Mouse (Mus musculus): ENCODE data around the gene D2hgdh. TPM values are rescaled to one million over a fixed set of nuclear protein-coding genes. Genes with fewer than 3 reads are reported as not detected.

The D2hgdh gene
- polyA plus RNA-seq, 1 experiment from 2014 or later, result 12.5 TPM

DNA sequence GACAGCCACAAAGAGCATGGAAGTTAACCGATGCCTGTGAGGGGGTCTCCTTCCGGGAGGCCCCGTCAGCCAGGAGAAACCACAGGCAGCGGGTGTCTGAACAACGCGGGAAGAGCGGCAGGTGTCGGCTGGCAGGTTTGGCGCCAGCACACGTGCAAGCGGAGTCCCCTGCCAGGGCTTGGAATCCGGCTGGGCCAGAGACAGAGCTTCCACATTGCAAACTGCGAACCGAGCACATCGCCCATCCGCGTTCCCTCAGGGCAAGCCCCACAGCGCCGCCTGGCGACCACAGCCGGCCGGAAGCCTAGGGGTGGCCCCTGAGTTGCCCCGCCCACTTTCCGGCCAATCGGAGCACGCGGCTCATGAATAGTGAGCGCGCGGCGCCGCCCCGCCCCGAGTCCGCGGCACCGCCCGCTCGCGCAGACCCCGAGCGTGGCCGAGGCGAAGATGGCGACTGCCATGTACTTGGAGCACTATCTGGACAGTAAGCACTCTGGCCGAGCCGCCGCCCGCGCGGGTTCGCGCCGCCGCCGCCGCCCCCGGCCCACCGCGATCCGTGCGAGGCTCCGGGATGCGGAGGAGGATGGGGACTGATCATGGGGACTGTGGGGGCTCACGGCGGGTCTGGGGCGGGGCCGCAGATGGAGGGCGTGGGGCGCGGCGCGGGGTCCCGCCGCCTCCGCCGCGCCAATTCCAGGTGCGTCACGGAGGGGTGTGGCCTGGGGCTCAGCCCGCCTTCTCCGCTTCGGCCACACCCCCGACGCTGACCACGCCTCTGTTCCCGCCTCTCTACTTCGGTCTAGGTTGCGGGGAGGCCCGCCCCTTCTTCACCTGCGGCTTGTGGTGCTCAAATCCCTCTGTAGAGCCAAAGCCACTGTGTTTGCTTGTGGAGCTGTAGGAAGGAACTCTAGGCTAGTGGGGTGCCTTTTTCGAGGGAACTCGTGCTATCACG lies 20.9 kb upstream of the D2hgdh start, which contains the start of gene Ing5:
Ing5 (plus strand) TSS at position 410 of the 952 bp plus-strand sequence.
- Histone ChIP-seq H3K4me1 (replicated peaks; ENCODE audit: control insufficient read depth, insufficient read depth, low read length) (peaks cover 12% of the 10 kb centered on the region), H3K27ac (ENCODE audit: low read depth, low read length) (peak within 1 kb of the TSS; percentile 94), H3K4me3 (ENCODE audit: low read depth, low read length) (peak within 1 kb of the TSS; percentile 74), H3K36me3 (ENCODE audit: control insufficient read depth, insufficient read depth, low read length) (peaks cover 5% of the 10 kb centered on the region), H3K9me3 (ENCODE audit: control insufficient read depth, low read length) (no peaks in the 10 kb centered on the region), H3K4me2 (ENCODE audit: low read depth, low read length, severe bottlenecking) (peak within 1 kb of the TSS; percentile 65), H3K27me3 (ENCODE audit: control insufficient read depth, insufficient read depth, low read length) (no peaks in the 10 kb centered on the region), H3K9ac (ENCODE audit: low read length) (peak within 1 kb of the TSS; percentile 86)
- WGBS, result under 1% methylated on average over 73 of the region's 94 CpGs
- peak; percentile 100 for DNase-seq (ENCODE audit: low spot score)
- peak; percentile 92 for ATAC-seq (replicated peaks; ENCODE audit: low FRiP score)

DNA sequence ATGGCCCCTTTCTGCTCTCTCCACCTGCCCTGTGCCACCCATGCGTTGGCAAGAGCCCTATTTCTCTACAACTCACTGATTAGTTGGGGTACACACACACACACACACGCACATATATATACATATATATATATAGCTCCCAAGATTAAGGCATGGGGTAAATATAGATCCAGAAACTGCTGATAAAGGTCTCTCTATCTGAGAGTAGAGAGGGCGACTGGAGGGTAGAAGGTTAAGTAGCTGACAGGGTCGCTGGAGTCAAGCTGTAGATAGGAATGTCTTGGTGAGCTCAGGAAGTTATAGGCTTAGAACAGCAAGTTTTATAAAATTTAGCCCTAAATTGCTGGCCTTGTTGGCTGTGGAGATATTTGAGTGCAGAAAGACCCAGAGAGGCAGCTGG lies 19.9 kb upstream of the D2hgdh start:
- H3K4me3 ChIP-seq (ENCODE audit: low read depth, low read length), result peak overlapping the region; percentile 74
- no peaks in the 10 kb centered on the region for H3K9me3 ChIP-seq (ENCODE audit: control insufficient read depth, low read length)
- H3K4me1 ChIP-seq (replicated peaks; ENCODE audit: control insufficient read depth, insufficient read depth, low read length), result peaks cover 12% of the 10 kb centered on the region
- ATAC-seq (replicated peaks; ENCODE audit: low FRiP score) (no peak), DNase-seq (ENCODE audit: low spot score) (no peak)
- 82% methylated on average over 4 of the region's 4 CpGs for WGBS
- peaks cover 6% of the 10 kb centered on the region for H3K36me3 ChIP-seq (ENCODE audit: control insufficient read depth, insufficient read depth, low read length)
- H3K9ac ChIP-seq (ENCODE audit: low read length), result no peak overlapping the region
- H3K27me3 ChIP-seq (ENCODE audit: control insufficient read depth, insufficient read depth, low read length), result no peaks in the 10 kb centered on the region
- no peak overlapping the region for H3K27ac ChIP-seq (ENCODE audit: low read depth, low read length)
- H3K4me2 ChIP-seq (ENCODE audit: low read depth, low read length, severe bottlenecking), result peak overlapping the region; percentile 65

DNA sequence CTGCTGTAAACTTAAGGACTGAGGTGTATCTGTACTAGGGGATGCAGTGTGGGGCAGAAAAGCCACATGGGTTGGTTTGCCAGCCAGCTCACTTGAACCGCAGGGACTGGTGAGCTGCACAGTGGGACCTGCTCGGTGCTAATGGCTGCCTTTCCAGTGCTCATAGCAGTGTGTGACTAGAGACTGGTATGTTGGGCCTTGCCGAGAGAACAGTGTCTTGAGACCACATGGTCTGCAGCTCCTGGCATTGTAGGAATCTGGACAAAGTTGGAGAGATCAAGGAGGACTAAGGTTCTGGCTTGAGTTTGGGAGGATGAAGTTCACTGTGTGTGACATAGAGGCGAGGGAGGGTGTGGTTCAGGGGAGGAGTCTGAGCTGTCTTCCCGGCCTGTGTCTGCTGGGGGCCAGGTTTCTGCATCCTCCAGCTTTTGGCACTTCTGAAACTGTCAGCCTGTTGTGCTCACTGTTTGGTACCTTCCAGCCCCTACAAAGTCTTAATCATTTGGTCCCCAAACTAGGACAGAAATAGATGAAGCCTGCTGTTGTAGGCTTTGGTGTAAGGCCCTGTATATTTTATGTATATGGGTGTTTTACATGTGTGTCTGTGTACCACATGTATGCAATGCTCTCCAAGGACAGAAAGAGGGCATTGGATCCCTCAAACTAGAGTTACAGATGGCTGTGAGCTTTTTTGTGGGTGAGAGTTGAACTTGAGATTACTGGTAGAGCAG lies 19.3 kb upstream of the D2hgdh start:
- WGBS, result 78% methylated on average over 5 of the region's 5 CpGs
- no peak for DNase-seq (ENCODE audit: low spot score)
- no peak overlapping the region for H3K4me2 ChIP-seq (ENCODE audit: low read depth, low read length, severe bottlenecking)
- H3K36me3 ChIP-seq (ENCODE audit: control insufficient read depth, insufficient read depth, low read length), result peaks cover 6% of the 10 kb centered on the region
- no peak for ATAC-seq (replicated peaks; ENCODE audit: low FRiP score)
- H3K4me1 ChIP-seq (replicated peaks; ENCODE audit: control insufficient read depth, insufficient read depth, low read length), result peaks cover 12% of the 10 kb centered on the region
- H3K9ac ChIP-seq (ENCODE audit: low read length), result no peak overlapping the region
- no peak overlapping the region for H3K4me3 ChIP-seq (ENCODE audit: low read depth, low read length)
- H3K27ac ChIP-seq (ENCODE audit: low read depth, low read length), result no peak overlapping the region
- no peaks in the 10 kb centered on the region for H3K27me3 ChIP-seq (ENCODE audit: control insufficient read depth, insufficient read depth, low read length)
- H3K9me3 ChIP-seq (ENCODE audit: control insufficient read depth, low read length), result no peaks in the 10 kb centered on the region

DNA sequence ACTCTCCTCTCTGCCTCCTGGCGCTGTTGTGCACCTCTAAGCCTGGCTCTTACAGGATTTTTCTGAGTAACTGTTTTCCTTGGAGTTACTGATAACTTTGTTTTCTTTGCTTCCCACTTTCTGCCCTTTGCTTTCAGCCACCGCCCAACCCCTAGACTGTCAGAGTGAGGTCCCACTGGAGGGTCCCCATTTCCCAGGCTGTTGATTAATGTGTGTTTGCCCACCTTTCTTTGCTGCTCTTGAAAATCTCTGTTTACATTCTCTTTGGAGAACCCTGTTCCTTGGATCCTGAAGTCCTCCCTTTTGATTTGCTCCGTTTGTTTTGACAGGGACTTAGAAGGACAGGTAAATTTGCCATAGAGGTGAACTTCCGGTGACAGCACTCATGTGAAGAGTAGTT lies 15.8 kb upstream of the D2hgdh start:
- Histone ChIP-seq H3K27ac (ENCODE audit: low read depth, low read length) (no peak overlapping the region), H3K27me3 (ENCODE audit: control insufficient read depth, insufficient read depth, low read length) (no peaks in the 10 kb centered on the region), H3K36me3 (ENCODE audit: control insufficient read depth, insufficient read depth, low read length) (peaks cover 10% of the 10 kb centered on the region), H3K9ac (ENCODE audit: low read length) (no peak overlapping the region), H3K4me1 (replicated peaks; ENCODE audit: control insufficient read depth, insufficient read depth, low read length) (peaks cover 6% of the 10 kb centered on the region), H3K4me3 (ENCODE audit: low read depth, low read length) (no peak overlapping the region), H3K9me3 (ENCODE audit: control insufficient read depth, low read length) (no peaks in the 10 kb centered on the region), H3K4me2 (ENCODE audit: low read depth, low read length, severe bottlenecking) (no peak overlapping the region)
- ATAC-seq (replicated peaks; ENCODE audit: low FRiP score) (no peak), DNase-seq (ENCODE audit: low spot score) (no peak)
- WGBS, result 97% methylated on average over 4 of the region's 4 CpGs

DNA sequence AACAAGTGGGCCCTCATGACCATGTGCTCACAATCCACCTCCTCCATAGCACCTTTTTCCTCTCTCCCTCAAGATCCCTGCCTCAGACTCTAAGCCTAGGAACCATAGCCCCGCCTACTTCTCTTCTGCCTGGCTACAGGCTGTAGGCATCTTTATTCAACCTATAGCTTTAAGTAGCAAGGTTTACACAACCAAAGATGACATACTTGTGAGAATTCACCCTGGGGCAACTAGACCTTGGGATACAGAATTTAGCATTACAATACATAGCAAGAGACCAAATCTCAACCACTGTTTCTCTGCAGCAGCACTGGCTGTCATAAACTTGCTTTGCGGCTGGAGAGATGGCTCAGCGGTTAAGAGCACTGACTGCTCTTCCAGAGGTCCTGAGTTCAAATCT lies 14.7 kb upstream of the D2hgdh start:
- Histone ChIP-seq H3K27me3 (ENCODE audit: control insufficient read depth, insufficient read depth, low read length) (no peaks in the 10 kb centered on the region), H3K4me2 (ENCODE audit: low read depth, low read length, severe bottlenecking) (no peak overlapping the region), H3K27ac (ENCODE audit: low read depth, low read length) (no peak overlapping the region), H3K4me1 (replicated peaks; ENCODE audit: control insufficient read depth, insufficient read depth, low read length) (peaks cover 2% of the 10 kb centered on the region; the same call in 1 of the 2 replicates), H3K4me3 (ENCODE audit: low read depth, low read length) (no peak overlapping the region), H3K9me3 (ENCODE audit: control insufficient read depth, low read length) (no peaks in the 10 kb centered on the region), H3K9ac (ENCODE audit: low read length) (no peak overlapping the region), H3K36me3 (ENCODE audit: control insufficient read depth, insufficient read depth, low read length) (peaks cover 10% of the 10 kb centered on the region)
- no peak for DNase-seq (ENCODE audit: low spot score)
- WGBS, result 98% methylated on average over 3 of the region's 3 CpGs
- no peak for ATAC-seq (replicated peaks; ENCODE audit: low FRiP score)

DNA sequence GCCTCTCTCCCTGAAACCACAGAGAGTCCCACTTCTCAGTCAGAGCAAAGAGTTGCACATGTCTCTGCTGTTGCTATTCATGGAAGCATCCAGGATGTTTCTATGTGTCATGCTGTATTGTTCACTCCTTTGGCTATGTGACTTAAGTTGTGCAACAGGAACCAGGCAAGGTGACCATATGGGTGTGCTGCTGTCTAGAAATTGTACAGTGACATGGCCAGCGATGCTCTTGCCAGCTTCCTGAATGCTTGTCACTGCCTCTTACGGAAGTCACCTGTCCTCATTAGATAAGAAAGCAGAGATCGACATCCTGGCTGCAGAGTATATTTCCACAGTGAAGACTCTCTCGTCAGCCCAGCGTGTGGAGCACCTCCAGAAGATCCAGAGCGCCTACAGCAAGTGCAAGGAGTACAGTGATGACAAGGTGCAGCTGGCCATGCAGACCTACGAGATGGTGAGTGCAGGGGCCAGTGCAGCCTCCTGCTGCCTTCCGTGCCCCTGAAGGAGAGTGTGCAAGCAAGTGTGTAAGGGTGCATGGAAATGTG lies 13.1 kb upstream of the D2hgdh start:
- ATAC-seq (replicated peaks; ENCODE audit: low FRiP score), result no peak
- no peak for DNase-seq (ENCODE audit: low spot score)
- Histone ChIP-seq H3K4me2 (ENCODE audit: low read depth, low read length, severe bottlenecking) (no peak overlapping the region), H3K36me3 (ENCODE audit: control insufficient read depth, insufficient read depth, low read length) (peaks cover 13% of the 10 kb centered on the region), H3K4me1 (replicated peaks; ENCODE audit: control insufficient read depth, insufficient read depth, low read length) (no peaks in the 10 kb centered on the region), H3K9ac (ENCODE audit: low read length) (no peak overlapping the region), H3K9me3 (ENCODE audit: control insufficient read depth, low read length) (no peaks in the 10 kb centered on the region), H3K27ac (ENCODE audit: low read depth, low read length) (no peak overlapping the region), H3K27me3 (ENCODE audit: control insufficient read depth, insufficient read depth, low read length) (no peaks in the 10 kb centered on the region), H3K4me3 (ENCODE audit: low read depth, low read length) (no peak overlapping the region)
- 92% methylated on average over 8 of the region's 8 CpGs for WGBS

- H3K36me3 ChIP-seq (ENCODE audit: control insufficient read depth, insufficient read depth, low read length), result peaks cover 19% of the 10 kb centered on the region
- DNase-seq (ENCODE audit: low spot score) (no peak), ATAC-seq (replicated peaks; ENCODE audit: low FRiP score) (no peak)
- H3K4me3 ChIP-seq (ENCODE audit: low read depth, low read length), result no peak overlapping the region
- no peak overlapping the region for H3K27ac ChIP-seq (ENCODE audit: low read depth, low read length)
- no peaks in the 10 kb centered on the region for H3K27me3 ChIP-seq (ENCODE audit: control insufficient read depth, insufficient read depth, low read length)
- H3K9me3 ChIP-seq (ENCODE audit: control insufficient read depth, low read length), result no peaks in the 10 kb centered on the region
- H3K9ac ChIP-seq (ENCODE audit: low read length), result no peak overlapping the region
- WGBS, result 96% methylated on average over 8 of the region's 8 CpGs
- H3K4me2 ChIP-seq (ENCODE audit: low read depth, low read length, severe bottlenecking), result no peak overlapping the region
- H3K4me1 ChIP-seq (replicated peaks; ENCODE audit: control insufficient read depth, insufficient read depth, low read length), result no peaks in the 10 kb centered on the region
Observed at GRCm38 (mm10) chr1:93817823-93818532, 6.7 kb upstream of the D2hgdh start.

GRCm38 (mm10) chr1:93818722-93819121 lies 6.0 kb upstream of the D2hgdh start:
- Histone ChIP-seq H3K4me2 (ENCODE audit: low read depth, low read length, severe bottlenecking) (no peak overlapping the region), H3K27me3 (ENCODE audit: control insufficient read depth, insufficient read depth, low read length) (no peaks in the 10 kb centered on the region), H3K9me3 (ENCODE audit: control insufficient read depth, low read length) (no peaks in the 10 kb centered on the region), H3K9ac (ENCODE audit: low read length) (no peak overlapping the region), H3K4me1 (replicated peaks; ENCODE audit: control insufficient read depth, insufficient read depth, low read length) (no peaks in the 10 kb centered on the region), H3K4me3 (ENCODE audit: low read depth, low read length) (no peak overlapping the region), H3K27ac (ENCODE audit: low read depth, low read length) (no peak overlapping the region), H3K36me3 (ENCODE audit: control insufficient read depth, insufficient read depth, low read length) (peaks cover 19% of the 10 kb centered on the region)
- WGBS, result 86% methylated on average over 7 of the region's 7 CpGs
- ATAC-seq (replicated peaks; ENCODE audit: low FRiP score) (no peak), DNase-seq (ENCODE audit: low spot score) (no peak)
